Mouse (Mus musculus): ENCODE results near the gene Ptprn2. TPM values are rescaled to one million over a fixed set of nuclear protein-coding genes. Genes with fewer than 3 reads are reported as not detected.

The Ptprn2 gene
- polyA plus RNA-seq, 1 experiment from 2014 or later, result 7.9 TPM

- H3K27me3 ChIP-seq (ENCODE audit: low read depth, poor library complexity, severe bottlenecking), result no peaks in the 10 kb centered on the region
- no peak overlapping the region for H3K4me3 ChIP-seq
- 90% methylated on average over 13 of the region's 13 CpGs for WGBS
- H3K4me1 ChIP-seq, result peaks cover 18% of the 10 kb centered on the region
- H3K36me3 ChIP-seq, result no peaks in the 10 kb centered on the region
- H3K9me3 ChIP-seq (replicated peaks), result no peaks in the 10 kb centered on the region
- no peak for DNase-seq (ENCODE audit: low spot score)
- H3K27ac ChIP-seq (replicated peaks), result no peak overlapping the region
These were observed 467.1 kb downstream of the Ptprn2 start for GRCm38 (mm10) chr12:116952452-116953205.

GRCm38 (mm10) chr12:116959164-116959563, 473.6 kb downstream of the Ptprn2 start:
- Histone ChIP-seq H3K27me3 (ENCODE audit: low read depth, poor library complexity, severe bottlenecking) (no peaks in the 10 kb centered on the region), H3K9me3 (replicated peaks) (no peaks in the 10 kb centered on the region), H3K4me3 (no peak overlapping the region), H3K36me3 (no peaks in the 10 kb centered on the region), H3K4me1 (peaks cover 19% of the 10 kb centered on the region), H3K27ac (replicated peaks) (peak overlapping the region; percentile 58)
- DNase-seq (ENCODE audit: low spot score), result no peak
- 75% methylated on average over 2 of the region's 2 CpGs for WGBS

- no peak overlapping the region for H3K4me3 ChIP-seq
- DNase-seq (ENCODE audit: low spot score), result no peak
- no peak overlapping the region for H3K27ac ChIP-seq (replicated peaks)
- H3K4me1 ChIP-seq, result peaks cover 26% of the 10 kb centered on the region
- no peaks in the 10 kb centered on the region for H3K27me3 ChIP-seq (ENCODE audit: low read depth, poor library complexity, severe bottlenecking)
- 97% methylated on average over 1 of the region's 1 CpGs for WGBS
- H3K9me3 ChIP-seq (replicated peaks), result no peaks in the 10 kb centered on the region
- no peaks in the 10 kb centered on the region for H3K36me3 ChIP-seq
These were observed 478.4 kb downstream of the Ptprn2 start for GRCm38 (mm10) chr12:116963906-116964305.

GRCm38 (mm10) chr12:116968215-116968939, 482.9 kb downstream of the Ptprn2 start:
- H3K36me3 ChIP-seq, result no peaks in the 10 kb centered on the region
- H3K9me3 ChIP-seq (replicated peaks), result no peaks in the 10 kb centered on the region
- H3K4me3 ChIP-seq, result no peak overlapping the region
- 61% methylated on average over 8 of the region's 8 CpGs for WGBS
- H3K27ac ChIP-seq (replicated peaks), result no peak overlapping the region
- H3K4me1 ChIP-seq, result peaks cover 18% of the 10 kb centered on the region
- no peak for DNase-seq (ENCODE audit: low spot score)
- H3K27me3 ChIP-seq (ENCODE audit: low read depth, poor library complexity, severe bottlenecking), result no peaks in the 10 kb centered on the region

- Histone ChIP-seq H3K9me3 (replicated peaks) (no peaks in the 10 kb centered on the region), H3K4me1 (no peaks in the 10 kb centered on the region), H3K36me3 (no peaks in the 10 kb centered on the region), H3K27ac (replicated peaks) (no peak overlapping the region), H3K4me3 (no peak overlapping the region), H3K27me3 (ENCODE audit: low read depth, poor library complexity, severe bottlenecking) (no peaks in the 10 kb centered on the region)
- peak; percentile 9 for DNase-seq (ENCODE audit: low spot score)
- WGBS, result 89% methylated on average over 5 of the region's 5 CpGs
These were observed 490.0 kb downstream of the Ptprn2 start for GRCm38 (mm10) chr12:116975547-116975946.

- peak; percentile 4 for DNase-seq (ENCODE audit: low spot score)
- no peaks in the 10 kb centered on the region for H3K27me3 ChIP-seq (ENCODE audit: low read depth, poor library complexity, severe bottlenecking)
- H3K27ac ChIP-seq (replicated peaks), result no peak overlapping the region
- 87% methylated on average over 6 of the region's 6 CpGs for WGBS
- no peaks in the 10 kb centered on the region for H3K9me3 ChIP-seq (replicated peaks)
- no peak overlapping the region for H3K4me3 ChIP-seq
- no peaks in the 10 kb centered on the region for H3K36me3 ChIP-seq
- no peaks in the 10 kb centered on the region for H3K4me1 ChIP-seq
These were observed 491.5 kb downstream of the Ptprn2 start for GRCm38 (mm10) chr12:116976981-116977380.

GRCm38 (mm10) chr12:116978201-116978600, 492.7 kb downstream of the Ptprn2 start:
- Histone ChIP-seq H3K4me3 (no peak overlapping the region), H3K4me1 (no peaks in the 10 kb centered on the region), H3K9me3 (replicated peaks) (no peaks in the 10 kb centered on the region), H3K36me3 (no peaks in the 10 kb centered on the region), H3K27ac (replicated peaks) (no peak overlapping the region), H3K27me3 (ENCODE audit: low read depth, poor library complexity, severe bottlenecking) (no peaks in the 10 kb centered on the region)
- peak; percentile 10 for DNase-seq (ENCODE audit: low spot score)
- WGBS, result 89% methylated on average over 6 of the region's 6 CpGs

GRCm38 (mm10) chr12:116981315-116981714, 495.8 kb downstream of the Ptprn2 start:
- no peaks in the 10 kb centered on the region for H3K27me3 ChIP-seq (ENCODE audit: low read depth, poor library complexity, severe bottlenecking)
- WGBS, result 88% methylated on average over 1 of the region's 1 CpGs

GRCm38 (mm10) chr12:116989144-116989543, 503.6 kb downstream of the Ptprn2 start:
- no peaks in the 10 kb centered on the region for H3K27me3 ChIP-seq (ENCODE audit: low read depth, poor library complexity, severe bottlenecking)
- 44% methylated on average over 10 of the region's 10 CpGs for WGBS
- peaks cover 14% of the 10 kb centered on the region for H3K4me1 ChIP-seq
- no peaks in the 10 kb centered on the region for H3K36me3 ChIP-seq
- H3K9me3 ChIP-seq (replicated peaks), result peaks cover 6% of the 10 kb centered on the region; the same call in 1 of the 2 replicates
- no peak overlapping the region for H3K27ac ChIP-seq (replicated peaks)
- no peak for DNase-seq (ENCODE audit: low spot score)
- no peak overlapping the region for H3K4me3 ChIP-seq

More at GRCm38 (mm10) chr12:116981315-116981714, 495.8 kb downstream of the Ptprn2 start:
- H3K4me1 ChIP-seq, result no peaks in the 10 kb centered on the region
- H3K36me3 ChIP-seq, result no peaks in the 10 kb centered on the region
- H3K27ac ChIP-seq (replicated peaks), result no peak overlapping the region
- no peaks in the 10 kb centered on the region for H3K9me3 ChIP-seq (replicated peaks)
- no peak for DNase-seq (ENCODE audit: low spot score)
- H3K4me3 ChIP-seq, result no peak overlapping the region

- H3K9me3 ChIP-seq (replicated peaks), result no peaks in the 10 kb centered on the region; the same call in 1 of the 2 replicates
- no peaks in the 10 kb centered on the region for H3K27me3 ChIP-seq (ENCODE audit: low read depth, poor library complexity, severe bottlenecking)
- no peak for DNase-seq (ENCODE audit: low spot score)
- no peaks in the 10 kb centered on the region for H3K36me3 ChIP-seq
- 87% methylated on average over 2 of the region's 2 CpGs for WGBS
- H3K4me1 ChIP-seq, result no peaks in the 10 kb centered on the region
- no peak overlapping the region for H3K4me3 ChIP-seq
- H3K27ac ChIP-seq (replicated peaks), result no peak overlapping the region
These were observed 516.1 kb downstream of the Ptprn2 start for GRCm38 (mm10) chr12:117001546-117002148.

GRCm38 (mm10) chr12:117016753-117017595, 531.5 kb downstream of the Ptprn2 start:
- 68% methylated on average over 15 of the region's 15 CpGs for WGBS
- Histone ChIP-seq H3K4me1 (peaks cover 18% of the 10 kb centered on the region), H3K4me3 (no peak overlapping the region), H3K9me3 (replicated peaks) (no peaks in the 10 kb centered on the region), H3K36me3 (no peaks in the 10 kb centered on the region), H3K27me3 (ENCODE audit: low read depth, poor library complexity, severe bottlenecking) (no peaks in the 10 kb centered on the region), H3K27ac (replicated peaks) (no peak overlapping the region)
- DNase-seq (ENCODE audit: low spot score), result no peak

GRCm38 (mm10) chr12:117017912-117018311, 532.4 kb downstream of the Ptprn2 start:
- WGBS, result 31% methylated on average over 2 of the region's 2 CpGs
- Histone ChIP-seq H3K27ac (replicated peaks) (peak overlapping the region; percentile 60; the same call in 1 of the 2 replicates), H3K36me3 (no peaks in the 10 kb centered on the region), H3K4me1 (peaks cover 18% of the 10 kb centered on the region), H3K9me3 (replicated peaks) (no peaks in the 10 kb centered on the region), H3K27me3 (ENCODE audit: low read depth, poor library complexity, severe bottlenecking) (no peaks in the 10 kb centered on the region), H3K4me3 (no peak overlapping the region)
- no peak for DNase-seq (ENCODE audit: low spot score)

Measured in midbrain, embryonic 10.5 days (tissue).